Mouse (Mus musculus): ENCODE measurements around the gene Kdm4c.
A peak's percentile ranks its signal among the peaks of the same experiment; 100 is the strongest.
"Not testable (repeated sequence)": the region's sequence is repeated elsewhere in the genome, so short reads cannot be mapped to it uniquely, and the experiment has no call there.

Gene Kdm4c

GRCm38 (mm10) chr4:74311135-74311534 lies 68.8 kb downstream of the Kdm4c start:
- DNase-seq (ENCODE audit: extremely low read depth, low read depth) = no peak

DNA sequence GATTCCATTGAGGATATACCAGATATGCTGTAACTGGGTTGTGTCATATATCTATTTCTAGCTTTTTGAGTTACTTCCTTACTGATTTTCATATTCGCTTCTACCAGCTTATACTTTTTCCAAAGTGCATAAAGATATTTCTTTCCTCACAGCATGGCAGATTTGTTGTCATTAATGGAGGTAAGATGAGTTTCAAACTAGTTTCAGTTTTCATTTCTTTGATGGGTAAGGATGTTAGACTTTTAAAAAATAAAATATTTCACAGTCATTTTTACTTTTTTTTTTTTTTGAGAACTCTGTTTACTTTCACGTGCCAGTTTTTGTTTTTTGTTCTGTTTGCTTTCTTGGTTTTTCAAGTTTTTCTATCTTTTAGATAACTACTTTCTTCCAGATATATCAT lies 70.6 kb downstream of the Kdm4c start:
- no peak for DNase-seq (ENCODE audit: extremely low read depth, low read depth)

- DNase-seq (ENCODE audit: extremely low read depth, low read depth) = no peak
Observed at GRCm38 (mm10) chr4:74315388-74315787, 73.1 kb downstream of the Kdm4c start.

DNA sequence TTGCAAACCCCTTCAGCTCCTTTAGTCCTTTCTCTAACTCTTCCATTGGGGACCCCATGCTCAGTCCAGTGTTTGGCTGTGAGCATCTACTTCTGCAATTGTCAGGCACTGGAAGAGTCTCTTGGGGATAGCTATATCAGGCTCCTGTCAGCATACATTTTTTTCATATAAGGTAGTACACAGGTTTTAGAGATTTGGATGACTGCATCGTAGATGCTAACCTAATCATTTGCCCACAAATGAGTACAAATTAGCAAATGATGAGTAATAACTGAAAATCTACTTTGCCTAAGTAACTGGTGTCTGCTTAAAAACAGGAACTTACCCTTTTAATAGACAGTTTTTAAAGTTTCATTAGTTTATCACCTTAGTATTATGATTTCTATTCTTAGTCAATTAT lies 77.0 kb downstream of the Kdm4c start:
- peak; percentile 1 for DNase-seq (ENCODE audit: extremely low read depth, low read depth)

DNA sequence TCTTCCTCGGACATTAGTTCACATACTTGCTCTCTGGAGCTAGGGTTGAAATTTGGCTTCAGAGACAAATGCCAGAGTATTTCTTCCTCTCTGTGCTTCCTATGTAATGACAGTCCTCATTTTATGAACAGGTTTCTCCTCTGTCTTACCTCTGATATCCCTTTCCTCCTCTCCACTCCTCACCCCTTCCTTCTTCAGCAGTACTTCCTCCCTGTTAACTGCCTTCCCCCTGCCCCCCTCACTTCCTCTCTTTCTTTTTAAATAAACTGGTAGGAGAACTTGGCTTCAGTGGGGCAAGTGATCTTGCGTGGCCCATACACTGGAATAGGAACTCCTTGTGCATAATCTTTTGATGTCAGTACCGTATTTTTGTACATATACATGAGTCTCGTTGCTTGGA lies 115.2 kb downstream of the Kdm4c start:
- DNase-seq (ENCODE audit: extremely low read depth, low read depth) = peak; percentile 40

DNA sequence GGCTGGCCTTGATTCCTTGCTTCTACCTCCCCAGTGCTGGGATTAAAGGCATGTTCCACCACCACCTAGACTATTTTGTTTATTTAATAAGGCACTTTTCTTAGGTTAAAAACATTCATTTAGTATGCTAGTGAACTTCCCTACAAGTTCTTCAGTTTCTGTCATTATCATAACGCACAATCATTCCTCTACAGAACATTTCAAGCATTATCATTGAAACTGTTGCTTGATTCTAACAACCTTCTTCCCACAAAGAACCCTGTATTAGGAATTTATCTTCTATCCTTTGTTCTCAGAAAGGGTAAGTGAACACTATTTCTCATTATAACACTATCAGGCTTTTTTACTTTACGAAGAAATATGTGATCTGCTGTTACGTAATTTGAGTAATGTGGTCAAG lies 118.0 kb downstream of the Kdm4c start:
- DNase-seq (ENCODE audit: extremely low read depth, low read depth) = no peak

- DNase-seq (ENCODE audit: extremely low read depth, low read depth) = no peak
Observed at GRCm38 (mm10) chr4:74386583-74386982, 144.3 kb downstream of the Kdm4c start.

DNA sequence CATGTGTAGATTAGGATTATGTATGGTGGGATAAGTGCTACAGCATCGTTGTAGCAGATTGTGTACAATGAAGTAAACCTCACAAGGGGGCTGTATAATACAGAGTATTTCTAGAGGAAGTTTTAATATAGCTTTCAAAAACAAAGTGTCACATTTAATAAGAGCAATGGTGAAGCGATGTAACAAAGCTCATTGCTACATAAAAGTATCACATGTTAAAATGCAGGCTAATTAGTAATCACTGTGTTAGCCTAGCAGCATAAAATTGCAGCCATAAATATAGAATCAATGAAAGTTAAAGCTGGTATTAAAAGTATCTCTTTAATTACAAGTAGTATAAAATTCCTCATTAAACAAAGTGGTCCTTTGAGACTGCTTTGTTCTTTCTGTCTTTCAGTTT lies 150.9 kb downstream of the Kdm4c start:
- no peak for DNase-seq (ENCODE audit: extremely low read depth, low read depth)

DNA sequence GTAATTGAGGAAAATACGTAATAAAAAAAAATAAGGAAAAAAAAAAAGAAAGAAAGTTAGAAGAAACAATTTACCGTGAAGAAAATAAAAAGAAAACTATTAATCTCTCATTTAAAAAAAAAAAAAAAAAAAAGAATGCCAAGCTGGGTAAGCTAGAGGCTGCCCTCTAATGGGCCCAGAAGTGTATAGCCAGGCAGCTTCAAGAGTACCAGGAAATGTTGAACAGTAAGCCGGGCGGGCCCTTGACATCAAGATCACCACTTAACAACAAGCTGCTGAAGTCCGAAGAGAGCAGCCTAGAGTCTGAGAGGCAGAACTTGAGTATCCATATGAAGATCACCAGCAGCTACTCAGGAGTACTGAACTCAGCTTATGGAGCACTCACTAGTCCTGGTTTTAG lies 154.3 kb downstream of the Kdm4c start:
- DNase-seq (ENCODE audit: extremely low read depth, low read depth) = no peak

GRCm38 (mm10) chr4:74401617-74402313 lies 159.5 kb downstream of the Kdm4c start:
- DNase-seq (ENCODE audit: extremely low read depth, low read depth) = not testable (repeated sequence)

- DNase-seq (ENCODE audit: extremely low read depth, low read depth) = no peak
Observed at GRCm38 (mm10) chr4:74408731-74409130, 166.4 kb downstream of the Kdm4c start.

DNA sequence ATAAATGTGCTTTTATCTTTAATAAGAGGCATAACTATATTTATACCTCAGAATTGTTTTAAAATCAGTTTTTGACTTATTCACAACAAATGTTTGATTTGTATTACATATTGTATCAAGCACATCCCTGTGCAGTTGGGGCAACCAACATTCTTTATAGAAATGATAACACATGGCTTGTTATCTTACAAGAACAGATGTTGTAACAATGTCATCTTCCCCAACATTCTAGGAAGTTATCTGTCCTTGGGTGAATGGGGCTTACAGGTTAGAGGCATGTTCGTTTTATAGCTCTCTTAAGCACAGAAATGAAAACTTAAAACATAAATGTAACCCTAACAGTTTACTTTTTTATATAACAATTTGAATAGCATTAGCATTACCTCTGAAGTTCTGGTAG lies 177.5 kb downstream of the Kdm4c start:
- peak; percentile 15 for DNase-seq (ENCODE audit: extremely low read depth, low read depth)
